11 mouse cellular contexts compared by ENCODE assay signal in genomic region chr10:4775541-4775940, GRCm38 (mm10).
DNase-seq lines count a peak whose midpoint lies in the region; ATAC-seq and TF ChIP-seq lines count a peak whose summit lies in the region.
"Had no signal": no experiment of that assay in that cellular context is flagged by ENCODE, and none has a peak within 500 bp of the region (broad histone marks: within the 10 kb centered on the region; RNA-seq: fewer than 3 reads in every experiment).

No protein-coding gene starts in this region.

- DNase-seq in embryonic facial prominence, embryonic 14.5 days (ENCODE audit: low spot score), result peak; percentile 9
- no peak for DNase-seq in embryonic facial prominence, embryonic 10.5 days (ENCODE audit: low spot score)
- DNase-seq in lung, postnatal 36 days, result peak; percentile 4
- DNase-seq in lung, adult 2 months, result no peak
- peak; percentile 70 for DNase-seq in gastrocnemius, postnatal 25 days
- DNase-seq in skeletal muscle tissue, adult 2 months (ENCODE audit: low read depth, low spot score), result peak; percentile 85
- DNase-seq in right cerebral cortex, postnatal 25 days, result no peak
- no peak for DNase-seq in right cerebral cortex, postnatal 10 days (ENCODE audit: low spot score in 2 of 2)
- DNase-seq: adrenal gland, adult 8-10 months had no signal

- ATAC-seq in embryonic facial prominence, embryonic 14.5 days (ENCODE audit: low read depth), result no peak

- no peaks in the 10 kb centered on the region for H3K4me1 ChIP-seq in embryonic facial prominence, embryonic 14.5 days (ENCODE audit: control insufficient read depth, insufficient read depth, low read length)
- H3K4me1 ChIP-seq in embryonic facial prominence, embryonic 10.5 days, result no peaks in the 10 kb centered on the region
- peaks cover 2% of the 10 kb centered on the region; the same call in 1 of the 2 replicates for H3K4me1 ChIP-seq in lung, adult 2 months (ENCODE audit: control insufficient read depth, insufficient read depth, low read length)
- H3K4me1 ChIP-seq: forebrain, embryonic 10.5 days had no signal

- no peak overlapping the region for H3K27ac ChIP-seq in embryonic facial prominence, embryonic 14.5 days (replicated peaks; ENCODE audit: low read depth, low read length)
- no peak overlapping the region for H3K27ac ChIP-seq in embryonic facial prominence, embryonic 10.5 days (replicated peaks)
- H3K27ac ChIP-seq: forebrain, embryonic 10.5 days; liver, embryonic 14.5 days had no signal

- no peaks in the 10 kb centered on the region for H3K36me3 ChIP-seq in embryonic facial prominence, embryonic 14.5 days (ENCODE audit: control insufficient read depth, insufficient read depth, low read length)
- H3K36me3 ChIP-seq in embryonic facial prominence, embryonic 10.5 days (replicated peaks), result no peaks in the 10 kb centered on the region
- H3K36me3 ChIP-seq: forebrain, embryonic 10.5 days had no signal

- no peak for TF ChIP-seq POLR2A in lung, adult 2 months (IDR thresholded peaks at IDR 0.05; ENCODE audit: borderline replicate concordance, extremely low read depth, low read depth, low read length)

- no peak overlapping the region for H3K9ac ChIP-seq in embryonic facial prominence, embryonic 14.5 days (ENCODE audit: low read depth, low read length)
- H3K9ac ChIP-seq: liver, embryonic 14.5 days had no signal

- H3K27me3 ChIP-seq in embryonic facial prominence, embryonic 14.5 days (replicated peaks; ENCODE audit: control insufficient read depth, insufficient read depth, low read length), result no peaks in the 10 kb centered on the region
- H3K27me3 ChIP-seq in embryonic facial prominence, embryonic 10.5 days (replicated peaks; ENCODE audit: low read depth, poor library complexity, severe bottlenecking), result no peaks in the 10 kb centered on the region

- TF ChIP-seq CTCF in lung, adult 2 months (IDR thresholded peaks at IDR 0.05; ENCODE audit: insufficient read depth, low read length), result no peak

- H3K9me3 ChIP-seq in embryonic facial prominence, embryonic 14.5 days (ENCODE audit: control insufficient read depth, low read length), result no peaks in the 10 kb centered on the region
- H3K9me3 ChIP-seq in embryonic facial prominence, embryonic 10.5 days, result no peaks in the 10 kb centered on the region
- H3K9me3 ChIP-seq: forebrain, embryonic 10.5 days had no signal

- WGBS in embryonic facial prominence, embryonic 14.5 days, result 76% methylated on average over 3 of the region's 3 CpGs
- 87% methylated on average over 3 of the region's 3 CpGs for WGBS in embryonic facial prominence, embryonic 10.5 days
- WGBS in lung, adult 2 months, result 66% methylated on average over 3 of the region's 3 CpGs

- no peak overlapping the region for H3K4me3 ChIP-seq in embryonic facial prominence, embryonic 14.5 days (ENCODE audit: low read depth, low read length)
- no peak overlapping the region for H3K4me3 ChIP-seq in embryonic facial prominence, embryonic 10.5 days
- no peak overlapping the region for H3K4me3 ChIP-seq in lung, adult 2 months (replicated peaks; ENCODE audit: extremely low read depth, low read depth, low read length)
- H3K4me3 ChIP-seq: forebrain, embryonic 10.5 days had no signal

- no peak overlapping the region for H3K4me2 ChIP-seq in embryonic facial prominence, embryonic 14.5 days (ENCODE audit: low read depth, low read length)

Comparison
In these comparisons a context has a peak if more than half of its experiments do, and no peak if none do; other contexts are left out.
1. DNase-seq: peak in embryonic facial prominence, embryonic 14.5 days (single experiment), lung, postnatal 36 days (single experiment), gastrocnemius, postnatal 25 days (single experiment) and skeletal muscle tissue, adult 2 months (single experiment); none in embryonic facial prominence, embryonic 10.5 days (single experiment), lung, adult 2 months (single experiment), right cerebral cortex, postnatal 25 days (single experiment) and right cerebral cortex, postnatal 10 days (0 of 2).